Mouse (Mus musculus): Measurements from ENCODE around the gene Gpr180. TPM values are rescaled to one million over a fixed set of nuclear protein-coding genes. Genes with fewer than 3 reads are reported as not detected.

Gene Gpr180
- polyA plus RNA-seq, 1 experiment from 2014 or later, result 12.0 TPM

GRCm38 (mm10) chr14:118180117-118180557 lies 43.2 kb downstream of the Gpr180 start:
- Histone ChIP-seq H3K9me3 (replicated peaks) (no peaks in the 10 kb centered on the region), H3K4me2 (peak overlapping the region; percentile 77), H3K9ac (peak overlapping the region; percentile 35; the same call in 1 of the 2 replicates), H3K27ac (replicated peaks) (0 out of 2 replicates have a peak overlapping the region, but pooled peaks have one; percentile 29), H3K4me1 (replicated peaks) (peaks cover 17% of the 10 kb centered on the region), H3K4me3 (replicated peaks) (peak overlapping the region; percentile 61), H3K36me3 (replicated peaks) (no peaks in the 10 kb centered on the region), H3K27me3 (0 out of 2 replicates have a peak, but pooled peaks cover 3% of the 10 kb centered on the region)
- WGBS (ENCODE audit: insufficient replicate concordance), result under 1% methylated on average over 20 of the region's 20 CpGs
- peak; percentile 86 for ATAC-seq (ENCODE audit: insufficient read depth)

GRCm38 (mm10) chr14:118180711-118181177 lies 43.8 kb downstream of the Gpr180 start:
- Histone ChIP-seq H3K9me3 (replicated peaks) (no peaks in the 10 kb centered on the region), H3K4me1 (replicated peaks) (peaks cover 17% of the 10 kb centered on the region), H3K27ac (replicated peaks) (0 out of 2 replicates have a peak overlapping the region, but pooled peaks have one; percentile 29), H3K36me3 (replicated peaks) (no peaks in the 10 kb centered on the region), H3K4me2 (peak overlapping the region; percentile 77), H3K4me3 (replicated peaks) (peak overlapping the region; percentile 61), H3K9ac (0 out of 2 replicates have a peak overlapping the region, but pooled peaks have one; percentile 9), H3K27me3 (0 out of 2 replicates have a peak, but pooled peaks cover 3% of the 10 kb centered on the region)
- peak; percentile 74 for ATAC-seq (ENCODE audit: insufficient read depth)
- 6% methylated on average over 10 of the region's 10 CpGs for WGBS (ENCODE audit: insufficient replicate concordance)

GRCm38 (mm10) chr14:118191442-118191841 lies 54.5 kb downstream of the Gpr180 start:
- no peak overlapping the region for H3K27ac ChIP-seq (replicated peaks)
- 80% methylated on average over 9 of the region's 9 CpGs for WGBS (ENCODE audit: insufficient replicate concordance)
- H3K36me3 ChIP-seq (replicated peaks), result no peaks in the 10 kb centered on the region
- no peak overlapping the region for H3K4me3 ChIP-seq (replicated peaks)
- peaks cover 7% of the 10 kb centered on the region for H3K27me3 ChIP-seq
- H3K9ac ChIP-seq, result no peak overlapping the region
- H3K9me3 ChIP-seq (replicated peaks), result no peaks in the 10 kb centered on the region
- H3K4me1 ChIP-seq (replicated peaks), result peaks cover 2% of the 10 kb centered on the region; the same call in 1 of the 2 replicates
- ATAC-seq (ENCODE audit: insufficient read depth), result no peak
- H3K4me2 ChIP-seq, result no peak overlapping the region

- ATAC-seq (ENCODE audit: insufficient read depth), result no peak
- H3K27ac ChIP-seq (replicated peaks), result no peak overlapping the region
- 40% methylated on average over 10 of the region's 10 CpGs for WGBS (ENCODE audit: insufficient replicate concordance)
- H3K4me3 ChIP-seq (replicated peaks), result no peak overlapping the region
- no peaks in the 10 kb centered on the region for H3K9me3 ChIP-seq (replicated peaks)
- peak overlapping the region; percentile 37; the same call in 1 of the 2 replicates for H3K4me2 ChIP-seq
- peaks cover 2% of the 10 kb centered on the region; the same call in 1 of the 2 replicates for H3K4me1 ChIP-seq (replicated peaks)
- no peaks in the 10 kb centered on the region for H3K36me3 ChIP-seq (replicated peaks)
- no peak overlapping the region for H3K9ac ChIP-seq
- peaks cover 7% of the 10 kb centered on the region for H3K27me3 ChIP-seq
Observed at GRCm38 (mm10) chr14:118193001-118193628, 56.2 kb downstream of the Gpr180 start.

- no peaks in the 10 kb centered on the region for H3K36me3 ChIP-seq (replicated peaks)
- peaks cover 2% of the 10 kb centered on the region; the same call in 1 of the 2 replicates for H3K4me1 ChIP-seq (replicated peaks)
- ATAC-seq (ENCODE audit: insufficient read depth), result no peak
- 49% methylated on average over 10 of the region's 10 CpGs for WGBS (ENCODE audit: insufficient replicate concordance)
- no peaks in the 10 kb centered on the region for H3K9me3 ChIP-seq (replicated peaks)
- H3K27ac ChIP-seq (replicated peaks), result no peak overlapping the region
- H3K9ac ChIP-seq, result no peak overlapping the region
- peak overlapping the region; percentile 37; the same call in 1 of the 2 replicates for H3K4me2 ChIP-seq
- no peak overlapping the region for H3K4me3 ChIP-seq (replicated peaks)
- peaks cover 7% of the 10 kb centered on the region for H3K27me3 ChIP-seq
Observed at GRCm38 (mm10) chr14:118193663-118194062, 56.7 kb downstream of the Gpr180 start.

- H3K9ac ChIP-seq, result no peak overlapping the region
- H3K4me1 ChIP-seq (replicated peaks), result peaks cover 2% of the 10 kb centered on the region; the same call in 1 of the 2 replicates
- no peaks in the 10 kb centered on the region for H3K9me3 ChIP-seq (replicated peaks)
- peaks cover 7% of the 10 kb centered on the region for H3K27me3 ChIP-seq
- H3K4me3 ChIP-seq (replicated peaks), result no peak overlapping the region
- WGBS (ENCODE audit: insufficient replicate concordance), result 31% methylated on average over 13 of the region's 13 CpGs
- no peak overlapping the region for H3K27ac ChIP-seq (replicated peaks)
- H3K36me3 ChIP-seq (replicated peaks), result no peaks in the 10 kb centered on the region
- ATAC-seq (ENCODE audit: insufficient read depth), result peak; percentile 56; the same call in 1 of the 2 replicates
- peak overlapping the region; percentile 44 for H3K4me2 ChIP-seq
Observed at GRCm38 (mm10) chr14:118194219-118194914, 57.4 kb downstream of the Gpr180 start.

- Histone ChIP-seq H3K9ac (no peak overlapping the region), H3K4me2 (no peak overlapping the region), H3K4me1 (replicated peaks) (peaks cover 2% of the 10 kb centered on the region; the same call in 1 of the 2 replicates), H3K9me3 (replicated peaks) (no peaks in the 10 kb centered on the region), H3K36me3 (replicated peaks) (no peaks in the 10 kb centered on the region), H3K27ac (replicated peaks) (no peak overlapping the region), H3K4me3 (replicated peaks) (no peak overlapping the region), H3K27me3 (peaks cover 7% of the 10 kb centered on the region)
- whole genome bisulfite sequencing (ENCODE audit: insufficient replicate concordance), result 46% methylated on average over 12 of the region's 12 CpGs
- ATAC-seq (ENCODE audit: insufficient read depth), result no peak
Observed at GRCm38 (mm10) chr14:118197063-118197462, 60.1 kb downstream of the Gpr180 start.

GRCm38 (mm10) chr14:118200731-118201130 lies 63.8 kb downstream of the Gpr180 start:
- no peak for ATAC-seq (ENCODE audit: insufficient read depth)
- H3K4me1 ChIP-seq (replicated peaks), result no peaks in the 10 kb centered on the region
- no peaks in the 10 kb centered on the region for H3K27me3 ChIP-seq
- no peaks in the 10 kb centered on the region for H3K36me3 ChIP-seq (replicated peaks)
- H3K4me3 ChIP-seq (replicated peaks), result no peak overlapping the region
- H3K4me2 ChIP-seq, result no peak overlapping the region
- H3K9me3 ChIP-seq (replicated peaks), result no peaks in the 10 kb centered on the region
- no peak overlapping the region for H3K9ac ChIP-seq
- 76% methylated on average over 3 of the region's 3 CpGs for WGBS (ENCODE audit: insufficient replicate concordance)
- no peak overlapping the region for H3K27ac ChIP-seq (replicated peaks)

GRCm38 (mm10) chr14:118202006-118202405 lies 65.0 kb downstream of the Gpr180 start:
- WGBS (ENCODE audit: insufficient replicate concordance), result 65% methylated on average over 5 of the region's 5 CpGs
- H3K36me3 ChIP-seq (replicated peaks), result no peaks in the 10 kb centered on the region

GRCm38 (mm10) chr14:118203031-118203430 lies 66.1 kb downstream of the Gpr180 start:
- Histone ChIP-seq H3K9me3 (replicated peaks) (no peaks in the 10 kb centered on the region), H3K4me2 (no peak overlapping the region), H3K9ac (no peak overlapping the region), H3K4me1 (replicated peaks) (no peaks in the 10 kb centered on the region), H3K4me3 (replicated peaks) (no peak overlapping the region), H3K27ac (replicated peaks) (no peak overlapping the region), H3K36me3 (replicated peaks) (no peaks in the 10 kb centered on the region), H3K27me3 (no peaks in the 10 kb centered on the region)
- WGBS (ENCODE audit: insufficient replicate concordance), result 62% methylated on average over 7 of the region's 7 CpGs
- no peak for ATAC-seq (ENCODE audit: insufficient read depth)

More at GRCm38 (mm10) chr14:118202006-118202405, 65.0 kb downstream of the Gpr180 start:
- Histone ChIP-seq H3K4me1 (replicated peaks) (no peaks in the 10 kb centered on the region), H3K27me3 (no peaks in the 10 kb centered on the region), H3K4me3 (replicated peaks) (no peak overlapping the region), H3K9ac (no peak overlapping the region), H3K27ac (replicated peaks) (no peak overlapping the region), H3K4me2 (no peak overlapping the region), H3K9me3 (replicated peaks) (no peaks in the 10 kb centered on the region)
- no peak for ATAC-seq (ENCODE audit: insufficient read depth)

- no peaks in the 10 kb centered on the region for H3K27me3 ChIP-seq
- no peaks in the 10 kb centered on the region for H3K9me3 ChIP-seq (replicated peaks)
- 61% methylated on average over 3 of the region's 3 CpGs for WGBS (ENCODE audit: insufficient replicate concordance)
- H3K27ac ChIP-seq (replicated peaks), result no peak overlapping the region
- H3K4me2 ChIP-seq, result no peak overlapping the region
- no peak for ATAC-seq (ENCODE audit: insufficient read depth)
- no peak overlapping the region for H3K4me3 ChIP-seq (replicated peaks)
- H3K9ac ChIP-seq, result no peak overlapping the region
- H3K36me3 ChIP-seq (replicated peaks), result no peaks in the 10 kb centered on the region
- no peaks in the 10 kb centered on the region for H3K4me1 ChIP-seq (replicated peaks)
Observed at GRCm38 (mm10) chr14:118207347-118207746, 70.4 kb downstream of the Gpr180 start.
